Mouse (Mus musculus) cortical plate, adult 2 months (tissue): ENCODE results near the gene Wnt9a. TPM values are rescaled to one million over a fixed set of nuclear protein-coding genes. Genes with fewer than 3 reads are reported as not detected.

ENCODE experiments used
- H3K27ac ChIP-seq: fragments of 200-500 bp; 2 replicates; pipeline ENCODE4 v1.5.1; 2012; ENCODE audit warnings: low read length, control low read depth, inconsistent platforms; ENCODE audit not compliant: insufficient read depth
- H3K4me1 ChIP-seq: fragments of 200-500 bp; 2 replicates; pipeline ENCODE4 v1.6.1; 2011; ENCODE audit warnings: low read length; ENCODE audit not compliant: control insufficient read depth, insufficient read depth
- H3K4me3 ChIP-seq: fragments of 200-500 bp; 2 replicates; pipeline ENCODE4 v1.5.1; 2011; ENCODE audit warnings: mild to moderate bottlenecking, low read length, control low read depth; ENCODE audit not compliant: insufficient read depth
- CTCF ChIP-seq: fragments of 200-500 bp; IDR thresholded peaks from 2 replicates; pipeline ENCODE4 v1.5.1; 2011; ENCODE audit warnings: mild to moderate bottlenecking, control low read depth, low read length; ENCODE audit not compliant: insufficient read depth; ENCODE audit errors: extremely low read depth
- POLR2A ChIP-seq: fragments of 200-500 bp; IDR thresholded peaks from 2 replicates; pipeline ENCODE4 v1.6.1; 2011; ENCODE audit warnings: mild to moderate bottlenecking, low read length, control low read depth; ENCODE audit not compliant: insufficient read depth; ENCODE audit errors: extremely low read depth
- polyA plus RNA-seq: library from polyadenylated mRNA; depleted of rRNA; stranded (reverse); fragments of >200 nt; gene quantifications from 2 replicates; pipeline ENCODE4 v1.2.3, GENCODE M21; 2012; rRNA removed

The Wnt9a gene
- polyA plus RNA-seq, 1 experiment, result 15.9 TPM

GRCm38 (mm10) chr11:59369848-59370247, 63.1 kb downstream of the Wnt9a start:
- TF ChIP-seq POLR2A (no peak), CTCF (no peak)
- Histone ChIP-seq H3K4me1 (no peaks in the 10 kb centered on the region), H3K4me3 (no peak overlapping the region), H3K27ac (no peak overlapping the region)

- TF ChIP-seq POLR2A (no peak), CTCF (no peak)
- no peak within 1 kb of the TSS for H3K4me3 ChIP-seq
- no peak within 1 kb of the TSS for H3K27ac ChIP-seq
- no peaks in the 10 kb centered on the region for H3K4me1 ChIP-seq
These were observed 68.7 kb downstream of the Wnt9a start, which contains the start of gene Prss38 for GRCm38 (mm10) chr11:59375475-59375874. Gene Prss38, minus strand, starts transcription at chr11:59375657.

- Histone ChIP-seq H3K4me3 (no peak overlapping the region), H3K27ac (no peak overlapping the region), H3K4me1 (no peaks in the 10 kb centered on the region)
- TF ChIP-seq CTCF (no peak), POLR2A (no peak)
These were observed 71.3 kb downstream of the Wnt9a start for GRCm38 (mm10) chr11:59377999-59378398.

DNA sequence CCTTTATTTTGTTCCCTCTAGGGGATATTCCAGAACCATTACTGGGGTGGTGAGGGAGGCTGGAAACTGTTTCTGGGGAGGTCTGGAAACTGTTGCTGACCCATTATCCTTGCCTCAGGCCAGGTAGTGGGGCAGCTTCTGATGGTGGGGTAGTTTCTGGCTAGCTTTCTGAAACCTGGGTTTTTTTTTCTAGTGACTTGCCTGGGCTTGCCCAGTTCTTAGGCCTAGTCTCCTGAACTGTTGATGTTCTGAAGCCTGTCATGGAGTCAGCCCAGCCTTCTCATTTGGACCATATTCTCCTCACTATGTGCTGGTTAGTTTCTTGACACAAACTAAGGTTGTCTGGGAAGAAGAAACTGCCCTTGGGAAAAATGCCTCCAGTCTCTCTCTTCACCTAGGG, 72.8 kb downstream of the Wnt9a start:
- H3K27ac ChIP-seq, result no peak overlapping the region
- TF ChIP-seq CTCF (no peak), POLR2A (no peak)
- no peak overlapping the region for H3K4me3 ChIP-seq
- H3K4me1 ChIP-seq, result no peaks in the 10 kb centered on the region

Other genes with a start within 250 kb of the Wnt9a start
- 2.2 TPM in 2 replicates for gene Obscn, start 170.5 kb upstream of the Wnt9a start, polyA plus RNA-seq
- gene Iba57, start 143.2 kb upstream of the Wnt9a start, polyA plus RNA-seq, result 5.0 and 6.2 TPM in 2 replicates
- 24.8 and 32.3 TPM in 2 replicates for gene Gjc2, start 123.7 kb upstream of the Wnt9a start, polyA plus RNA-seq
- gene Guk1, start 114.7 kb upstream of the Wnt9a start, polyA plus RNA-seq, result 278 and 287 TPM in 2 replicates
- gene Mrpl55, start 104.4 kb upstream of the Wnt9a start, polyA plus RNA-seq, result 53.6 and 57.1 TPM in 2 replicates
- 29.5 and 31.0 TPM in 2 replicates for gene 2310033P09Rik, start 98.6 kb upstream of the Wnt9a start, polyA plus RNA-seq
- gene Arf1, start 78.7 kb upstream of the Wnt9a start, polyA plus RNA-seq, result 569 and 571 TPM in 2 replicates
- 0.06 TPM in 1 of 2 replicates, not detected in the other for gene Wnt3a, start 16.2 kb upstream of the Wnt9a start, polyA plus RNA-seq
- 0.23 and 0.31 TPM in 2 replicates for gene Prss38, start 68.7 kb downstream of the Wnt9a start, polyA plus RNA-seq
- gene Jmjd4, start 143.1 kb downstream of the Wnt9a start, polyA plus RNA-seq, result 15.7 and 16.1 TPM in 2 replicates
- gene Snap47, start 144.3 kb downstream of the Wnt9a start, polyA plus RNA-seq, result 467 and 482 TPM in 2 replicates
- 2.9 and 3.8 TPM in 2 replicates for gene Zfp867, start 165.5 kb downstream of the Wnt9a start, polyA plus RNA-seq
- 7.2 and 7.4 TPM in 2 replicates for gene Zkscan17, start 219.8 kb downstream of the Wnt9a start, polyA plus RNA-seq
- gene Nlrp3, start 234.6 kb downstream of the Wnt9a start, polyA plus RNA-seq, result 0.86 and 1.3 TPM in 2 replicates